Mouse (Mus musculus) myocyte (in vitro differentiated cells): ENCODE results near the gene Pkd1.

Experiments
- E2F4 ChIP-seq: IDR thresholded peaks from one replicate; pipeline ENCODE4 v1.6.1; 2011; ENCODE audit warnings: mild to moderate bottlenecking, control low read depth, moderate library complexity; ENCODE audit not compliant: insufficient read depth
- MAX ChIP-seq: IDR thresholded peaks from one replicate; pipeline ENCODE4 v1.6.1; 2011; ENCODE audit warnings: low read depth, mild to moderate bottlenecking, control low read depth
- MYOD1 ChIP-seq, 3 experiments: IDR thresholded peaks; one replicate each; pipeline ENCODE4 v1.6.1; 2011; ENCODE audit warnings: control low read depth in 2 of 3, low read depth in 2 of 3, mild to moderate bottlenecking in 2 of 3, moderate library complexity in 1 of 3; ENCODE audit not compliant: insufficient read length in 2 of 3, control insufficient read depth in 1 of 3
- POLR2A ChIP-seq: IDR thresholded peaks from one replicate; pipeline ENCODE4 v1.6.1; 2011; ENCODE audit warnings: low read depth, mild to moderate bottlenecking, control low read depth, moderate library complexity; ENCODE audit not compliant: insufficient read length
- POLR2AphosphoS2 ChIP-seq: IDR thresholded peaks from one replicate; pipeline ENCODE4 v1.6.1; 2011; ENCODE audit warnings: low read depth, control low read depth; ENCODE audit not compliant: insufficient read length
- TCF12 ChIP-seq: IDR thresholded peaks from one replicate; pipeline ENCODE4 v1.6.1; 2011; ENCODE audit warnings: mild to moderate bottlenecking, control low read depth; ENCODE audit not compliant: poor library complexity, insufficient read depth, severe bottlenecking
- USF1 ChIP-seq: IDR thresholded peaks from one replicate; pipeline ENCODE4 v1.6.1; 2011; ENCODE audit warnings: low read depth, mild to moderate bottlenecking, control low read depth, moderate library complexity

DNA sequence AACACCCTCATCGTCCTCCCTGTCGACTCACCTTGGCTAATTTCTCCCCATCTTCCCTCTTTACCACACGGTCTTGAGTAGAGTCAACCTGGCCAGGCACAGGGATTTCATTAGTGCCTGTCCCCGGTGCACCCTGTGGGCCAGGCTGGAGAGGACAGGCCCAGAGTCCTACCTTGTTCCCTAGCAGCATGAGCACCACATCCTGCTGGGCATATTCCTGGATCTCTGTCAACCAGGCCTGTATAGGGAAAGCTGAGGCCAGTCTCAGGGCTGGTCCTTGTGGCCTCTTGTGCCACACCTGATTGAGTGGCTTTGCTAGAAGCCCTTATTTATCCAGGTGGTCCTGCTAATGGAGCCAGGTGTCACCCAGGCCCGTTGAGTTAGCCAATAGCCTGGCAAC lies 19.8 kb upstream of the Pkd1 start:
- TF ChIP-seq POLR2A (no peak), MAX (no peak), TCF12 (no peak), MYOD1 (IDR thresholded peaks at IDR 0.05; ENCODE audit: control insufficient read depth in 1 of 3, insufficient read length in 2 of 3, low read depth in 2 of 3) (no peak), POLR2AphosphoS2 (no peak), E2F4 (no peak), USF1 (no peak)
